Mouse (Mus musculus) c-Kit-negative CD71-positive TER-119-positive erythroid progenitor cells, embryonic 14.5 days (primary cell): ENCODE measurements at regions not wholly inside any gene's neighbourhood (a gene's known extent, or its start where the extent isn't known, plus 50 kb on each side); places are given as distances from the start of the nearest gene placed in this dataset.

Experiments used
- DNase-seq: peaks from one replicate; pipeline ENCODE4 v3.0.0-alpha.2; 2013; ENCODE audit warnings: low read depth, low spot score

DNA sequence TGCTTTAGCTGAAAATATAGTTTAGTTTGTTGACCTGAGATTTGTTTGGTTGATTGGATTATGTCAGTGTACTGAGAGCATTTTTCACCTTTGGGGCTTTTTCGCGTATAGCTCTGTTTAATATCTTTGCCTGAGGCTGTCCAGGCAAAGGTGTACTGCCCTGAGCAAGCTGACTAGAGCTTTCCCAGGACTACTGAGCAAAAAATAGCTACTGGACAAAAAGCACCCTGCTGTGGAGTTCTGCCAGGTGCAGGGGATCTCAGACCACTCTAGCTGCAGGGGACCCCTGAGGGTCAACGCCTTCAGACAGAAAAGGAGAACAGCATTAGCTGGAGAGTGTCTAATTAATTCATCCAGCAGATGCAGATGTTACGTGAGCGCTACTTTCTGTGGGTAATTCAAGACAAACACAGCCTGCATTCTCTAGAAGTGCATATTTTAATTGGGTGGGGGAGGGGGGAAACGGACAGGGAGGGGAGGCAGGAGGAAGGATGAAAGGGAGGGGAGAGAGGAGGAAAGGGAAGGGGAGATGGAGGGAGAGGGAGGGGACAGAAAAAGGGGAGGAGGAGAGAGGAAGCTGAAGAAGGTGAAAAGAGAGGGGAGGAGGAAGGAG lies 61.7 kb downstream of the Thnsl1 start:
- DNase-seq, result no peak

DNA sequence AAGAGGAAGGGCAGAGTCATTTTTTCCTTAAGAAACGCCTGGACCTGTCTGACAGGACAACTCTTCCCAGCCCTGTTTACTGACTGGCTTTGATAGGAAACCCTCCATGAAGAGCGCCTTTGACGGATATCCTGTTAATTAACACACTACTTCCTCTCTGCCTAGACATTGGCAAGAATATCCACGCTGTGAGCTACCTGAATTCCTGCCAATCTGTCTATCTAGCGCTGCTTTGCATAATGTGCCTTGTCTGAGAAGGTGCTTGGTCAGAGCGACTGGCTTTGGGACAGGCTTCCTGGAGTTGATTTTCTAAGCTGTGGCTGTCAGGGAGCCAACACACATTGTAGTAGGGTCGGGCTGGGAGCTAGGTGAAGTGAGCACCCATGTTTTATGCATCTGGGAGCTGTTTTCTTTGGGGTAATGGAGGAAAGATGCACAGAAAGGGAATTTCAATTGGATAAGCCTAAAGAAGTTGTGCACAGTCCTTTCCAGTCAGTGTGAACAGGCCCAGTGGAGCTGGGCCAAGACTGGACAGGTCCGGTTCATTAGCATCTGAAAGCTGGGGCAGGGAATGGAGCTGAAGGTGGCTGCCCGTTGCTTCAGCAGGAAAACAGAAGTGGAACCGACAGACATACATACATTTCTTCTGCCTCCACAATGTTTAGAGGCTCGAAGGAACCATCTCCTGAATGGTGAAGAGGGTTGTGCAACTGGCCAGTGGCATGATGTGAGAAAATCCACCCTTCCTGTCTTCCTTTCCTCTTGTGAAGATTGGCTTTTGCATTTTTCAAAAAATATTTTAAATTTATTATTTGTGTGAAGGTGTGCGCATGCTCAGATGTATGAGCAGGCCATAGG lies 64.7 kb downstream of the Thnsl1 start:
- no peak for DNase-seq

DNA sequence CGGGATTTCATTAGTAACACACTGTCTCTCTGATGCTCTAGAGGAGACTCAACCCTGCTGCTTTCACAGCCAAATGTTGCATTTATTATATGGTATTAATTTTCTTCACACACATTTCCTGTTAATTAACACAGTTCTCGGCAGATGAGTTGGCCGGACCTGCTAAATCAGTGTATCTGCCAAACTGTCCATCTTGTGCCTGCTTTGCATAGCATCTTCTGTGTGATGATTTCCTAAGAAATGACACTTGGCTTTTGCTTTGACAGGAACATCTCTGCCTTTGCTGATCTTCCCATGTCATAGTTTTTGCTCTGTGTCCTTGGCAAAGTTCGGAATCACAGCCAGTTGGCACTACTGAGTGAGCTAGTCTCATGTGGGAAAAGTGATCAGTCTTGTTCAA lies 67.9 kb downstream of the Thnsl1 start:
- no peak for DNase-seq

DNA sequence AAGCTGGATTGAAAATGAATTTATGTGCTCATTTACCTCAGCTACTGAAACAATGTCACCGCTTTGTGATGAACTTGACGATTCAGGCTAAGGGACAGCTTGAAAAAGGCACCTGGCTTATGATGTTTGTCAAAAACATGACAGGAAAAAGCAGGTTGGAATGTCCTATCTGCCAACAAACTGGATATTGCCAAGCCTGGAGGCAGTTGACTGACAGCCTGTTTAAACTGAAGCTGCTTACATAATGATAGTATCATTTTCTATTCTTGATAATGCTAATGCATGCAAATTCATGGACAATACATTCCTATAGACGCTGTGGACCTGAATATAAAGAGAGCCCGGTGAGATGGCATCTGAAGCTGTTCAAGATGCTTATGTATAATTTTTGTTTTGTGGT lies 69.8 kb downstream of the Thnsl1 start:
- no peak for DNase-seq

DNA sequence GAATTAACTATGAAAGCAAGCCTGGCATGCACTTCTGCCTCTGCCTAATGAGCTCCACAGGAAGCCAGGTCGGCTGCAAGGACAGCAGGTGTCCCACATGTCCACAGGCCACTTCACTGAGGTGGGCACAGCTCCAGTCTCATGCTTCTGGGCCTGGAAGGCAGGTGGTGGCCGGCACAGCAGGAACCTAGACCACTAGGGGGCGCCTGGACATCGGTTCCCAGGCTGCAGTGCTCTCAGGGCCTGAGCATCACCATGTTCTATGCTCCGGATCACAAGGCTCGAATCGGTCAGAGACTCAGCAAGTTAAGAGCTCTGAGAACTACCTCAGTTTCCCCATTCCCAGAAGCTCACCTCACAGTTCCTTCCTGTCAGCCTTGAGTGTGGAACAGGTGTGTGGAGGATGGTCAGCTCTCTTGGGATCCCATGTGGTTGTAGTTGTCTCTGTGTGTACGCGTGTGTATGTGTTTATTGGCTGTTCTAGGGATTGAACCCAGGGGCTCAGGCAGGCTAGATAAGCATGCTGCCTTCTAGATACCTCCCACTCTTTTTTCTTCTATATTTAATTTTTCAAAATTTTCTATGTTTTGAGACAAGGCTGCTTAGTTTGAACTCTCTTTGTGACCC lies 75.4 kb downstream of the Thnsl1 start:
- peak; percentile 6 for DNase-seq

DNA sequence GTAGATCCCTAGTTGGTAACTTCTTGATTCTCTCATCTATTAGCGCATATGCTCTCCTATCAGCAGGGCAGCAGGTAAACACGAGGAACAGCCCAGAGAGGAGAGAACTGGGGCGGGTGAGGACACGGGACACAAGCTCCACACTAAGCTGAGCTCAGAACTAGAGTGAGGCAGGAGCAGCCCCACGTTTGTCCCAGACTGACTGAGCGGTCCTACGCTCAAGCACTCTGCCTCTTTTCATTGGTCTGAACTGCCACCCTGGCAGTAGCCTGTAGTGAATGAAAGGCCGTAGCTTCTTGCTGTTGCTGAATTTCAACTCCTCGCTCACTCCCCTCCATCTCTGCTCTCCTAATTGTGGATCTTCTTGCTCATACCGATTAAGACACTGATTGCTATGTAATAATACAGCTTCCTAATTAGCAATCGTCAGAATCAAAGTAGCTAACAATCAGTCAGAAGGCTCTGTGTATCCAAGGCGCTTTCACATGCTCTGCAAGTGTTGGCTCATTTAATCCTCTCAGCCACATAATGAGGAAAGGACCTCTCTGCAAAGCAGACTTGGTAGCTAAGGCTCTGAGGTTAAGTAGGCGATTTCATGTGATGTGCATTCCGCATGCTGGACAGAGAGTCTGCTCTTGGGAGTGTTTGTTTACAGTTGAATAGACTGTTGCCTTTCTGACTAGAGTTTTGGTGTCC lies 77.1 kb downstream of the Thnsl1 start:
- no peak for DNase-seq

DNA sequence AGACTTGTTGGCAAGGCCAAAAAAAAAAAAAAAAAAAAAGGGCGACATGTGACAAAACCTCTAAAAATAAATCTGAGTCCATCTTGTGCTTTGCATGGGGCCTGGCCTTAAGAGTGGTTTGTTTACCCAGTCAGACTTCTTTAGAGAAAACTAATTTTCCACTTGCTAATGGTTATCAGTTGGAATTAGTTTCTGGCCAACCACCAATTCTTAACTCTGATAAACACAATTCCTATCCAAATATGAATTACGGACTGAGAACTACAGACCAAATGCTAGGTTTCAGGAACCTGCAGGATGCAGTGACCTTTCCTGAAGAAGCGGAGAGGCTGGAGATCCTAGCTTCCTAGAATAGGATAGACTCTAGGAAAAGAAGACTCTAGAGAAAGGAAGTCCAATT lies 79.4 kb downstream of the Thnsl1 start:
- no peak for DNase-seq

DNA sequence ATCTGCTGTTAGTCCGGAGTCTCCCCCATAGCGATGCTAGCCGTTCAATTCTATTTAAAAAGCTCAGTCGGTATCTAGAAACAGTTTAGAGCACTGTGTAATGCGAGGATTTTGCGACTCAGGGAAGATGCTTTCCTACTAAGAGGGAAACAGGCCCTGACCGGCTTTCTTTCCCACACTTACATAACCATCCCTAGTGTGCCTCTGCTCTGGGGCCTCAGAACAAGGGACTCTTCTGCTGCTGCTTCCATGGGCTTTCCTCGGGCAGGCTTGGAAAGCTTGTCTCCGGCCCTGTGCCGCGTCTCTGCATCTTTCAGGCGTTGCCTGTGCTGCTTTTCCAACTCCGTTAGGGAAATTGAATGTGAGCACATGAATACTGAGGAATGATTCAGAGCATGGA lies 79.6 kb upstream of the Gpr158 start:
- no peak for DNase-seq

DNA sequence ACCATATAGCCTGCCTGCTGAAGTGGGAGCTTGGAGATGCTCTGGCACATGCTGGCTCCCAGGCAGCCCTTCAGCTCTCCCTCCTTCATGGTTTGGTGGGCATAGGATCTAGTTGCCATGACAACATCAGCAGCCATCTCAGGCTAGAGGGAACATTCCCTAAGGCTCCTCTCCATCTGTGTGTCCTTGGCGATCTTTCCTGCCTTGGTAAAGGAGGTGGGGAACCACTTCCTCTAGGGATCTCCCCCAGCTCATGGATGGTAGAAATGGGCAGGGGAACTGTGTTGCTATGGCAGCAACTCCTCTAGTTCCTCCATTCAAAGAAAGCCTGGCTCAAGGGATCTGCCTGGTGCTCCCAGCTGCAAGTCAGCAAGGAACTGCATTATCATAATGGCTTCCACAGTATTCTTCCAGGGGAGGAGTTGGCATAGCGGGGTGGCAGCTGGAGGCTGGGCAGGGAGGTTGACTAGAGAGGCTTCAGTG lies 74.6 kb upstream of the Gpr158 start:
- DNase-seq, result no peak

DNA sequence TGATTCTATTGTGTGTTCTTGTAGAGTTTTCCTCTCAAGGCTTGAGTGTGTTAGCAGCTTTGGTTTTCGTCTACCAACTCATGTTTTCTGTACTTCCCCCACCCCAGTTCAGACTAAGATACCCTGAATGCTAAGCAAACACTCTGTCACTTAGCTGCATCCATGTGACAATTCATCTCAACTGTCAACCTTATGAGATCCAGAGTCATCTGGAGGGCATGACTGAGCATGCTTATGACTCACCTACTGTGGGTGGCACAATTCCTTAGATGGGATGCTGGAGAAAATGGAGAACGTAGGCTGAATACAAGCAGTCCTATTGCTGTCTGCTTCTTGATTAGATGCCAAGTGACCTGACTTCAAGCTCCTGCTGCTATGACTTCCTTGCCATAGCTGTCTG lies 73.3 kb upstream of the Gpr158 start:
- DNase-seq, result no peak

DNA sequence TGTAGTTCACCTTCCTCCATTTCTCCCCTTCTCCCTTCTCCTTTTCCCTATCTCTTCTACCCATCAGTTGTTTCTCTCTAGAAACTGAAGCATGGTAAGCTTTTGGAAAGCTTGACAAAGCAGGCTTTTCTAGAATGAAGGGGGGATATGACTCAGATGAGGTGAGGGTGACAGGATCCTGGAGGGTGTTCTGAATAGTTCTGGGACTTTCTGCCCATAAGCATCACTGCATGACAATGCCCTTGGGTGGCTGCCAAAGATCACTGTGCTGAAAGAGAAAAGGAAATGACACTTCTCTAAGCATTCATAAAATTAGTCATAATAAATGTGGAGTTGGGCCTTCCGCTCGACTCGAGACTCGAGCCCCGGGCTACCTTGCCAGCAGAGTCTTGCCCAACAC lies 67.7 kb upstream of the Gpr158 start:
- no peak for DNase-seq
